Mouse (Mus musculus) megakaryocyte-erythroid progenitor cell, adult 5 weeks (primary cell): ENCODE measurements around the gene Gngt1. TPM values are rescaled to one million over a fixed set of nuclear protein-coding genes. Genes with fewer than 3 reads are reported as not detected.

Experiments used
- polyA plus RNA-seq: library from polyadenylated mRNA; stranded (reverse); fragments of >175 nt; gene quantifications from 2 replicates; pipeline ENCODE4 v1.2.3, GENCODE M21; 2012

The Gngt1 gene
- not detected in 2 replicates for polyA plus RNA-seq

GRCm38 (mm10) chr6:3993492-3993891 is at the start of gene Gngt1:
Gngt1 (plus strand) TSS chr6:3993792.

GRCm38 (mm10) chr6:3988750-3989149 is 4.8 kb upstream of the Gngt1 start, which contains the start of gene Tfpi2:
Tfpi2 (minus strand) TSS chr6:3988919.

GRCm38 (mm10) chr6:4003890-4004306 is 10.3 kb downstream of the Gngt1 start, which contains the start of gene Gng11:
Gng11 (plus strand) TSS chr6:4003904.

Other genes with a start within 250 kb of the Gngt1 start
- gene Calcr, start 229.1 kb upstream of the Gngt1 start, polyA plus RNA-seq: not detected in 2 replicates
- not detected in 2 replicates for gene Tfpi2, start 4.9 kb upstream of the Gngt1 start, polyA plus RNA-seq
- 4.6 and 4.8 TPM in 2 replicates for gene Gng11, start 10.1 kb downstream of the Gngt1 start, polyA plus RNA-seq
- 30.3 and 53.4 TPM in 2 replicates for gene Bet1, start 93.2 kb downstream of the Gngt1 start, polyA plus RNA-seq